Mouse (Mus musculus): ENCODE data around the gene Ecm2. TPM values are rescaled to one million over a fixed set of nuclear protein-coding genes. Genes with fewer than 3 reads are reported as not detected.

The Ecm2 gene
- polyA plus RNA-seq, 1 experiment from 2014 or later, result 0.18 TPM

GRCm38 (mm10) chr13:49556924-49557323 is 52.3 kb downstream of the Ecm2 start:
- H3K4me2 ChIP-seq, result no peak overlapping the region
- no peak for ATAC-seq (ENCODE audit: low read depth)
- peaks cover 11% of the 10 kb centered on the region for H3K4me1 ChIP-seq (replicated peaks)
- H3K9ac ChIP-seq, result no peak overlapping the region
- no peaks in the 10 kb centered on the region for H3K27me3 ChIP-seq
- no peaks in the 10 kb centered on the region for H3K36me3 ChIP-seq
- H3K4me3 ChIP-seq (replicated peaks), result no peak overlapping the region
- WGBS (ENCODE audit: insufficient replicate concordance), result 56% methylated on average over 1 of the region's 1 CpGs
- no peaks in the 10 kb centered on the region for H3K9me3 ChIP-seq (replicated peaks)
- no peak for DNase-seq
- H3K27ac ChIP-seq, result no peak overlapping the region

- Histone ChIP-seq H3K9me3 (replicated peaks) (no peaks in the 10 kb centered on the region), H3K4me1 (replicated peaks) (peaks cover 11% of the 10 kb centered on the region), H3K4me2 (no peak overlapping the region), H3K27me3 (no peaks in the 10 kb centered on the region), H3K9ac (no peak overlapping the region), H3K27ac (no peak overlapping the region), H3K4me3 (replicated peaks) (no peak overlapping the region), H3K36me3 (no peaks in the 10 kb centered on the region)
- 43% methylated on average over 2 of the region's 2 CpGs for WGBS (ENCODE audit: insufficient replicate concordance)
- ATAC-seq (ENCODE audit: low read depth), result peak; percentile 64; the same call in 1 of the 2 replicates
- peak; percentile 22 for DNase-seq
Observed at GRCm38 (mm10) chr13:49559185-49559584, 54.6 kb downstream of the Ecm2 start.

GRCm38 (mm10) chr13:49560886-49561285 is 56.3 kb downstream of the Ecm2 start:
- Histone ChIP-seq H3K4me2 (no peak overlapping the region), H3K27me3 (no peaks in the 10 kb centered on the region), H3K9ac (no peak overlapping the region), H3K9me3 (replicated peaks) (no peaks in the 10 kb centered on the region), H3K4me1 (replicated peaks) (peaks cover 20% of the 10 kb centered on the region), H3K4me3 (replicated peaks) (no peak overlapping the region), H3K36me3 (no peaks in the 10 kb centered on the region), H3K27ac (no peak overlapping the region)
- ATAC-seq (ENCODE audit: low read depth) (peak; percentile 83), DNase-seq (peak; percentile 18)
- 8% methylated on average over 2 of the region's 2 CpGs for WGBS (ENCODE audit: insufficient replicate concordance)

DNA sequence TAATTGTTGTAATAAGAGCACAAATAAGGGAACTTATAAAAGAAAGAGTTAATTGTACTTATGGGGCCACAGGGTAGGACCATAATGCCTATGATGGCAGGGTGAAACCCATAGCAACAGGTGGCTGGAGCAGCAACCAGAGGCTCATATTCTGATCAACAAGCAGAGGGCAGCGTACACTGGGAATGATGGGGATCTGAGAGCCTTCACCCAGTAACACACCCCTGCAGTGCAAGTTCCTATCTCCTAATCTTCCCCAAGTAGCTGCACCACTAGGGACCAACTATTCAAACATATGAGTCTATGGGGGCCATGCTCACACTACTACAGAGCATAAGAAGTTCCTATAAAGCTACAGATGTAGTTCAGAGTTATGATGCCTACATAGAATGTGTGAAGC is 59.7 kb downstream of the Ecm2 start:
- DNase-seq, result no peak
- peaks cover 20% of the 10 kb centered on the region for H3K4me1 ChIP-seq (replicated peaks)
- H3K4me3 ChIP-seq (replicated peaks), result no peak overlapping the region
- no peaks in the 10 kb centered on the region for H3K27me3 ChIP-seq
- 51% methylated on average over 1 of the region's 1 CpGs for WGBS (ENCODE audit: insufficient replicate concordance)
- H3K9me3 ChIP-seq (replicated peaks), result no peaks in the 10 kb centered on the region
- no peak overlapping the region for H3K27ac ChIP-seq
- no peaks in the 10 kb centered on the region for H3K36me3 ChIP-seq
- no peak overlapping the region for H3K9ac ChIP-seq
- no peak overlapping the region for H3K4me2 ChIP-seq
- peak; percentile 73; the same call in 1 of the 2 replicates for ATAC-seq (ENCODE audit: low read depth)

DNA sequence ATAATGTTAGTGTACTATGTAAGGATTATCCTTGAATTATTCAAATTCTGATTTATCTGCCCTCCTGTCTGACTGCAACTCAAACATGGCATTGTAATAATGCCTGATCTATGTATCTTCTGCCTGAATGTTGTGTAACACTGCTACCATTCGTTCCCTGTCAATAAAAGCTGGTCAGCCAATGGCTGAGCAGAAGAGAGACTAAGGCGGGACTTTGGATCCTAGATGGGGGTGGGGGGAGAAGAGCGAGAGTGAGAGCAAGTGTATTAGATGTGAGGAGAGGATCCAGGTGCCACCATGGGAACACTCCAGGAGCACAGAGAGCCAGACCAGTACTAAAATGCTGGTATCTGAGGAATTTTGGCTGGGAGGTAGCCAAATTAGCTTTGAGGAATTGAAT is 65.8 kb downstream of the Ecm2 start:
- H3K27me3 ChIP-seq, result no peaks in the 10 kb centered on the region
- ATAC-seq (ENCODE audit: low read depth) (peak; percentile 73), DNase-seq (peak; percentile 28)
- WGBS (ENCODE audit: insufficient replicate concordance), result 42% methylated on average over 3 of the region's 3 CpGs
- no peak overlapping the region for H3K9ac ChIP-seq
- no peaks in the 10 kb centered on the region for H3K36me3 ChIP-seq
- H3K9me3 ChIP-seq (replicated peaks), result no peaks in the 10 kb centered on the region
- peak overlapping the region; percentile 34 for H3K4me2 ChIP-seq
- H3K4me3 ChIP-seq (replicated peaks), result no peak overlapping the region
- peak overlapping the region; percentile 79 for H3K27ac ChIP-seq
- H3K4me1 ChIP-seq (replicated peaks), result peaks cover 26% of the 10 kb centered on the region

- peaks cover 26% of the 10 kb centered on the region for H3K4me1 ChIP-seq (replicated peaks)
- DNase-seq (peak; percentile 31), ATAC-seq (ENCODE audit: low read depth) (peak; percentile 88)
- peak overlapping the region; percentile 79 for H3K27ac ChIP-seq
- no peaks in the 10 kb centered on the region for H3K9me3 ChIP-seq (replicated peaks)
- H3K4me3 ChIP-seq (replicated peaks), result no peak overlapping the region
- no peak overlapping the region for H3K9ac ChIP-seq
- H3K36me3 ChIP-seq, result no peaks in the 10 kb centered on the region
- H3K27me3 ChIP-seq, result no peaks in the 10 kb centered on the region
- H3K4me2 ChIP-seq, result peak overlapping the region; percentile 39
- 22% methylated on average over 2 of the region's 2 CpGs for WGBS (ENCODE audit: insufficient replicate concordance)
Observed at GRCm38 (mm10) chr13:49571418-49571817, 66.8 kb downstream of the Ecm2 start.

GRCm38 (mm10) chr13:49581541-49582530 is 77.2 kb downstream of the Ecm2 start, which contains the start of gene Omd:
TSS of gene Omd (plus strand) at chr13:49582462.
- DNase-seq, result no peak
- H3K4me2 ChIP-seq, result no peak within 1 kb of the TSS
- H3K4me1 ChIP-seq (replicated peaks), result no peaks in the 10 kb centered on the region
- H3K27me3 ChIP-seq, result no peaks in the 10 kb centered on the region
- no peak within 1 kb of the TSS for H3K4me3 ChIP-seq (replicated peaks)
- no peak within 1 kb of the TSS for H3K27ac ChIP-seq
- H3K9me3 ChIP-seq (replicated peaks), result no peaks in the 10 kb centered on the region
- WGBS (ENCODE audit: insufficient replicate concordance), result 72% methylated on average over 8 of the region's 8 CpGs
- ATAC-seq (ENCODE audit: low read depth), result no peak
- H3K36me3 ChIP-seq, result no peaks in the 10 kb centered on the region
- H3K9ac ChIP-seq, result no peak within 1 kb of the TSS

Other genes starting within 250 kb of the Ecm2 start
- gene Fgd3, start 184.5 kb upstream of the Ecm2 start, polyA plus RNA-seq (2015; fragmentation: Nextera tagmentation; extraction: Ambion mirVana), result 0.37 and 0.39 TPM in 2 replicates
- 9.0 and 10.5 TPM in 2 replicates for gene Bicd2, start 163.2 kb upstream of the Ecm2 start, polyA plus RNA-seq (2015; fragmentation: Nextera tagmentation; extraction: Ambion mirVana)
- gene Ippk, start 83.6 kb upstream of the Ecm2 start, polyA plus RNA-seq (2015; fragmentation: Nextera tagmentation; extraction: Ambion mirVana), result 10.1 and 11.7 TPM in 2 replicates
- gene Tes3-ps, start 11.5 kb upstream of the Ecm2 start, polyA plus RNA-seq (2015; fragmentation: Nextera tagmentation; extraction: Ambion mirVana), result 1.0 TPM in 2 replicates
- 0.48 and 0.89 TPM in 2 replicates for gene Aspn, start 39.6 kb downstream of the Ecm2 start, polyA plus RNA-seq (2015; fragmentation: Nextera tagmentation; extraction: Ambion mirVana)
- 0.48 and 0.53 TPM in 2 replicates for gene Omd, start 77.7 kb downstream of the Ecm2 start, polyA plus RNA-seq (2015; fragmentation: Nextera tagmentation; extraction: Ambion mirVana)
- 2.8 and 3.5 TPM in 2 replicates for gene Ogn, start 103.2 kb downstream of the Ecm2 start, polyA plus RNA-seq (2015; fragmentation: Nextera tagmentation; extraction: Ambion mirVana)
- 33.8 and 39.7 TPM in 2 replicates for gene Cenpp, start 148.0 kb downstream of the Ecm2 start, polyA plus RNA-seq (2015; fragmentation: Nextera tagmentation; extraction: Ambion mirVana)
- gene Nol8, start 148.3 kb downstream of the Ecm2 start, polyA plus RNA-seq (2015; fragmentation: Nextera tagmentation; extraction: Ambion mirVana), result 13.9 and 15.5 TPM in 2 replicates
- gene Iars, start 177.3 kb downstream of the Ecm2 start, polyA plus RNA-seq (2015; fragmentation: Nextera tagmentation; extraction: Ambion mirVana), result 57.3 and 73.9 TPM in 2 replicates